Mouse (Mus musculus) kidney, postnatal 0 days (tissue): ENCODE measurements around the gene Fyn. TPM values are rescaled to one million over a fixed set of nuclear protein-coding genes. Genes with fewer than 3 reads are reported as not detected.
A peak's percentile ranks its signal among the peaks of the same experiment; 100 is the strongest.

Source experiments
- ATAC-seq: fragments of 200-750 bp; cut with Nextera tagmentation; replicated peaks from 2 replicates; pipeline ENCODE4 v1.8.0; 2017; ENCODE audit warnings: low read depth, moderate number of reproducible peaks, moderate TSS enrichment, moderate library complexity; ENCODE audit not compliant: low FRiP score
- DNase-seq: peaks from one replicate; pipeline ENCODE4 v3.0.0-alpha.2; 2016; ENCODE audit warnings: low spot score
- H3K27ac ChIP-seq: fragments of 300-500 bp; sonication (generic); 2 replicates; pipeline ENCODE4 v1.5.1; 2014; ENCODE audit warnings: mild to moderate bottlenecking
- H3K27me3 ChIP-seq: fragments of 300-500 bp; sonication (generic); 2 replicates; pipeline ENCODE4 v1.6.1; 2014; ENCODE audit warnings: low read length, mixed read lengths; ENCODE audit not compliant: insufficient read depth
- H3K36me3 ChIP-seq: fragments of 300-500 bp; sonication (generic); 2 replicates; pipeline ENCODE4 v1.6.1; 2014; ENCODE audit warnings: low read length, mixed read lengths; ENCODE audit not compliant: insufficient read depth
- H3K4me1 ChIP-seq: fragments of 300-500 bp; sonication (generic); replicated peaks from 2 replicates; pipeline ENCODE4 v1.6.1; 2014; ENCODE audit warnings: antibody characterized with exemption, low read length, mixed read lengths; ENCODE audit not compliant: insufficient read depth
- H3K4me2 ChIP-seq: fragments of 300-500 bp; sonication (generic); 2 replicates; pipeline ENCODE4 v1.6.1; 2014; ENCODE audit warnings: mild to moderate bottlenecking, low read length, moderate library complexity, mixed read lengths
- H3K4me3 ChIP-seq: fragments of 300-500 bp; sonication (generic); replicated peaks from 2 replicates; pipeline ENCODE4 v1.5.1; 2014; ENCODE audit warnings: low read depth, low read length
- H3K9ac ChIP-seq: fragments of 300-500 bp; sonication (generic); 2 replicates; pipeline ENCODE4 v1.6.1; 2014; ENCODE audit warnings: low read depth, low read length
- H3K9me3 ChIP-seq: fragments of 300-500 bp; sonication (generic); replicated peaks from 2 replicates; pipeline ENCODE4 v1.6.1; 2016; ENCODE audit warnings: low read length, inconsistent platforms, mixed read lengths
- CTCF ChIP-seq: IDR thresholded peaks from 2 replicates; pipeline ENCODE4 v1.5.1; 2016; ENCODE audit warnings: antibody characterized with exemption, low read depth, mild to moderate bottlenecking, moderate library complexity
- whole genome bisulfite sequencing: fragments of 180-500 bp; shearing (Covaris S2); extraction: QIAGEN DNeasy Blood & Tissue Kit; methylation state at CpG from one replicate; pipeline ENCODE4 v1.1.7; 2014; 5-methylcytosine and 5-hydroxymethylcytosine counted together
- polyA plus RNA-seq: library from polyadenylated mRNA; unstranded; fragments of >200 nt; fragmentation: Nextera tagmentation; extraction: Ambion mirVana; gene quantifications from 2 replicates; pipeline ENCODE4 v1.2.1, GENCODE M21; 2015

The Fyn gene
- polyA plus RNA-seq, 1 experiment from 2014 or later = 27.8 TPM

DNA sequence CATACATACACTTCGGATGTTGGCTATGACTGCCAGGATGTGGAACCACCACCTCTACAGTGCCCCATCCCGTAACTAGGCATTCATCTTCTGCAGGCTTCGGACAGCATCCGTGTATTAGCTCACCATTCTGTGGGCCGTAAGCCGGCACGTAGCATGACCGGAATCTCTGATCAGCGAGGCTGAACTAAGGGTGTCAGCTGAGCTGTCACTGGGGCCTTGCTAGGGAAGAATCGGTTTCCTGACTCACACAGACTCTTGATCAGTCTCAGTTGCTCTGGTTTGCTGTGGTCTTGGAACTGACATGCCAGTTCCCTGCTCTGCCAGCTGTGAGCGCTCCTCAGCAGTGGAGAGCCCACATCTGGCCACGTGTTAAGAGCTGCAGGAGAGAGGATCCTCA is 137.7 kb downstream of the Fyn start:
- DNase-seq (no peak), ATAC-seq (0 out of 2 replicates have a peak, but pooled peaks have one; percentile 12)
- Histone ChIP-seq H3K9me3 (no peaks in the 10 kb centered on the region), H3K27me3 (no peaks in the 10 kb centered on the region), H3K36me3 (no peaks in the 10 kb centered on the region), H3K4me2 (no peak overlapping the region), H3K27ac (no peak overlapping the region), H3K4me3 (no peak overlapping the region), H3K9ac (no peak overlapping the region), H3K4me1 (peaks cover 14% of the 10 kb centered on the region; the same call in 1 of the 2 replicates)
- WGBS = 45% methylated on average over 12 of the region's 12 CpGs
- TF ChIP-seq CTCF = no peak

DNA sequence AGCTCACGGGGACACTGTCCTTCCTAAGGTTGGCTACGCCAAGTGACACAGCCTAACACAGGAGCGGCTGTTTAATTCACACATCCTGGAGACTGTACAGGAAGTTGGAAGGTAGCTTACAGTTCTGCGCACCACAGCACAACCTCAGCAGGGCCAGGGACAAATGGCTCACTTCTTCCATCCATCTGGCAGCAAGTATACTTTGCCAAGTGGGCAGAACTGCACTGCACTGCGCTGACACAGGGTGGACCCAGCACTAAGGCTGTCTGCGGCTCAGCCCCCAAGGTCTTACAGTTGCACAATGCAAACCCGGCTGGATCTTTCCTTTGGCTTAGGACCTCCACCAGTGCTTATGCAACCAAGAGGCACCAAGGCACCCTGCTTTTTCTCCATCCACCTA is 138.2 kb downstream of the Fyn start:
- Histone ChIP-seq H3K9ac (no peak overlapping the region), H3K36me3 (no peaks in the 10 kb centered on the region), H3K4me3 (no peak overlapping the region), H3K27me3 (no peaks in the 10 kb centered on the region), H3K9me3 (no peaks in the 10 kb centered on the region), H3K27ac (no peak overlapping the region), H3K4me2 (no peak overlapping the region), H3K4me1 (peaks cover 11% of the 10 kb centered on the region; the same call in 1 of the 2 replicates)
- DNase-seq (no peak), ATAC-seq (no peak)
- TF ChIP-seq CTCF = no peak
- 73% methylated on average over 7 of the region's 7 CpGs for WGBS

DNA sequence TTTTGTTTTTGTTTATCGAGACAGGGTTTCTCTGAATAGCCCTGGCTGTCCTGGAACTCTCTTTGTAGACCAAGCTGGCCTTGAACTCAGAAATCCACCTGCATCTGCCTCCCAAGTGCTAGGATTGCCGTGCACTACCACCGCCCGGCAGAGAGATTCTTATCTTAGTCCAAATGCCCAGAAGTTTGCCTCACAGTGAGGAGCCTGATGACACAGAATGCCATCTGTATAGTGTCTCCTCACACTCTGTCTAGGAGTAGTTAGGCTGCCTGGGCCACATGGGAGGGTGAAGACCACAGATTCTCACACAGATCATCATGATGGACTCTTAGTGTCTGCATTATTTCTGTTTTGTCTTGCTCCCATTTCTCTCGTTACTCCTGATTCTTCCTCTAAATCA is 140.1 kb downstream of the Fyn start:
- no peak overlapping the region for H3K27ac ChIP-seq
- no peak overlapping the region for H3K4me2 ChIP-seq
- TF ChIP-seq CTCF = no peak
- DNase-seq (no peak), ATAC-seq (no peak)
- H3K9ac ChIP-seq = no peak overlapping the region
- H3K27me3 ChIP-seq = no peaks in the 10 kb centered on the region
- WGBS = 81% methylated on average over 5 of the region's 5 CpGs
- H3K9me3 ChIP-seq = no peaks in the 10 kb centered on the region
- no peak overlapping the region for H3K4me3 ChIP-seq
- H3K36me3 ChIP-seq = no peaks in the 10 kb centered on the region
- H3K4me1 ChIP-seq = peaks cover 11% of the 10 kb centered on the region; the same call in 1 of the 2 replicates

DNA sequence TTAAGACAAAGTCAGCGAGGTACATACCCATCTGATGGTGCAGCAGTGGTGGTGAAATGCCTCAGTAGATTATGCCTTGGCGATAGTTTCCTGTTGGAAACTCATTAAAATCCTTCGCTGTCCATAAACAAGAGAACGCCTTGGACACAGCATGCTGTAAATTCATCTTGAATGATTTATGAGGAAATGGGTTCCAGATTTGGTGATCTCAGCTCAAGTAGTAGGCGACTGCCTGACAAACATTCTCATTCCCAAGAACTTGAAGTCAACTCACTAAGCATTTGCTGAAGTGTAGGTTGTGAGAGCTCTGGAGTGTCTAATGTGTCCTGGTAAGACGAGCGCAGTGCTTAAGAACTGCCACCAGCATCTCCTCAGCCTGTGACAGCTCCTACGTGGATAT is 141.3 kb downstream of the Fyn start:
- 53% methylated on average over 8 of the region's 8 CpGs for WGBS
- ATAC-seq (no peak), DNase-seq (no peak)
- Histone ChIP-seq H3K4me2 (no peak overlapping the region), H3K4me1 (peaks cover 11% of the 10 kb centered on the region; the same call in 1 of the 2 replicates), H3K27ac (no peak overlapping the region), H3K9me3 (no peaks in the 10 kb centered on the region), H3K27me3 (no peaks in the 10 kb centered on the region), H3K9ac (no peak overlapping the region), H3K4me3 (no peak overlapping the region), H3K36me3 (no peaks in the 10 kb centered on the region)
- no peak for TF ChIP-seq CTCF

DNA sequence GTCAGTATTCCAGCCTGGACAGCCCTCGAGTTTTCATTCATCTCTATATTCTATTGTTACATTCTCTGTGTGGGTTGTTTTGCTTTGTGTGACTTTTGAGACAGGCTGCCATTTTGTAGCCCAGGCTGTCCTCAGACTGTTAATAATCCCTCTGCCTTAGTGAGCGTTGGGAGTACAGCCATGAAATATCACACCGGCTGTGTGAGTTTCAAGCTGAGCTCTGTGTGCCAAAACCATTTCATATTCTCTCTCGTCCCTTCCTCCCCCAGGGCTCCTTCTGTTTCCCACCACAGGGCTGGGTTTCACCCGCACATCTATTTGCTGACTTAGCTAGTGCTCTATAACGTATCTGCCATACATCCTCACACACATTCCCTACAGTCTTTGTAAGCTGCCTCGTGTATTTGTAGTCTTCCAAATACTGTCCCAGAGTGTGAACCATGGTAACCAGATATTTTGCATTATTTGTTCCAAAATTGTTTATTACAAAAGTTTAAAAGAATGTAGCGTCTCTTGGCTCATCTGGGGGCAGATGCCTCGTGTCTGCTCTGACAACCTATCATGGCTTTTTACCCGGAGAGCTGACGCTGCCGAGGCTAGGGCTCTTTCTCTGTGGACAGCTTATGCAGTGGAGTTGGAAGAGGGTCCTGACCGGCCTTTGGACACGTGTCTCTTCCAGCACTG is 144.1 kb downstream of the Fyn start:
- Histone ChIP-seq H3K27me3 (no peaks in the 10 kb centered on the region), H3K9me3 (no peaks in the 10 kb centered on the region), H3K9ac (no peak overlapping the region), H3K27ac (no peak overlapping the region), H3K4me3 (no peak overlapping the region), H3K4me1 (no peaks in the 10 kb centered on the region), H3K4me2 (no peak overlapping the region), H3K36me3 (no peaks in the 10 kb centered on the region)
- DNase-seq = no peak
- WGBS = 75% methylated on average over 14 of the region's 14 CpGs
- no peak for ATAC-seq
- no peak for TF ChIP-seq CTCF

DNA sequence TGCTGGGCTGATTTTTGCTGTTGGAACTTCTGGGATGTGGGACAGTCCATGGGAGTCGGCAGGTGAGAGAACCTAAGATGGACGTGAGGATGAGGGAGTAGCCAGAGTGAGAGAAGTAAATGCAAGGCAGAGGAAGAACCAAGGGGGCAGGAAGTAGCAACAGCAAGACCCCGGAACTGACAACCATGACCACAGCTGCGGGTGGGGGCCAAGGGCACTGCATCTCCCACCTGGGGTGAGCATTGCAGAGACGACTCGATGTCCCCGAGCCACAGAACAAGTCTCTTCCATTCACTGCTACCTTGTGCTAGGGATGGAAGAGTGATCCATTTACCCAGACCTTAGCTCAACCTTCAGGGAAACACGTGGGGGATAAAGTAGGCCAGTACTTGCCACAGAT is 146.3 kb downstream of the Fyn start:
- ATAC-seq = no peak
- no peaks in the 10 kb centered on the region for H3K36me3 ChIP-seq
- H3K4me2 ChIP-seq = no peak overlapping the region
- TF ChIP-seq CTCF = no peak
- H3K4me3 ChIP-seq = no peak overlapping the region
- H3K27ac ChIP-seq = no peak overlapping the region
- no peaks in the 10 kb centered on the region for H3K9me3 ChIP-seq
- 88% methylated on average over 8 of the region's 8 CpGs for WGBS
- H3K4me1 ChIP-seq = no peaks in the 10 kb centered on the region
- DNase-seq = no peak
- H3K9ac ChIP-seq = no peak overlapping the region
- no peaks in the 10 kb centered on the region for H3K27me3 ChIP-seq
